Mouse (Mus musculus) CH12.LX (cell line): ENCODE results near the gene Slc29a3. TPM values are rescaled to one million over a fixed set of nuclear protein-coding genes. Genes with fewer than 3 reads are reported as not detected.
A peak's percentile ranks its signal among the peaks of the same experiment; 100 is the strongest.

Experiments used
- DNase-seq: peaks from one replicate; pipeline ENCODE4 v3.0.0-alpha.2; 2013; ENCODE audit errors: extremely low read depth
- H3K27ac ChIP-seq: 2 replicates; pipeline ENCODE4 v1.5.1; 2012; ENCODE audit warnings: low read depth, mild to moderate bottlenecking, control low read depth, moderate library complexity; ENCODE audit not compliant: insufficient read depth
- H3K27me3 ChIP-seq: replicated peaks from 2 replicates; pipeline ENCODE3; 2012; ENCODE audit warnings: inconsistent platforms
- H3K36me3 ChIP-seq, 2 experiments: replicated peaks in 1 of 2; 2 replicates each; pipeline versions ENCODE3 to v1.6.1; 2012; ENCODE audit warnings: inconsistent platforms in 1 of 2, low read length in 1 of 2, mild to moderate bottlenecking in 1 of 2, mixed read lengths in 1 of 2, moderate library complexity in 1 of 2; ENCODE audit not compliant: control insufficient read depth in 1 of 2, insufficient read depth in 1 of 2
- H3K4me1 ChIP-seq, 2 experiments: 2 replicates each; pipeline ENCODE4 v1.6.1; 2012; ENCODE audit warnings: inconsistent platforms in 1 of 2, moderate library complexity in 1 of 2; ENCODE audit not compliant: insufficient read depth in 2 of 2, control insufficient read depth in 1 of 2
- H3K4me2 ChIP-seq: 2 replicates; pipeline ENCODE4 v1.6.1; 2012; ENCODE audit warnings: low read depth, mild to moderate bottlenecking, control low read depth; ENCODE audit not compliant: poor library complexity, insufficient read depth, severe bottlenecking
- H3K4me3 ChIP-seq, 3 experiments: fragments of 150-350 bp in 1 of 3; sonication (generic) in 1 of 3; replicated peaks in 1 of 3; 2 replicates each; pipeline versions ENCODE3 to v1.5.1; 2011 to 2012; ENCODE audit warnings: low read depth in 2 of 3, low read length in 2 of 3, mild to moderate bottlenecking in 2 of 3, moderate library complexity in 2 of 3, control low read depth in 1 of 3, improper control_type of control experiment in 1 of 3, inconsistent platforms in 1 of 3, mixed read lengths in 1 of 3; ENCODE audit not compliant: poor library complexity in 1 of 3
- H3K79me2 ChIP-seq: replicated peaks from 2 replicates; pipeline ENCODE4 v1.6.1; 2012; ENCODE audit warnings: mild to moderate bottlenecking, moderate library complexity; ENCODE audit not compliant: control insufficient read depth, poor library complexity, insufficient read depth, severe bottlenecking; ENCODE audit errors: extremely low read depth
- H3K9ac ChIP-seq: 2 replicates; pipeline ENCODE4 v1.6.1; 2012; ENCODE audit warnings: low read depth, mild to moderate bottlenecking, control low read depth, moderate library complexity; ENCODE audit not compliant: insufficient read depth
- H3K9me3 ChIP-seq: replicated peaks from 2 replicates; pipeline ENCODE3; 2012; ENCODE audit warnings: low read length, inconsistent platforms, mixed read lengths
- CHD1 ChIP-seq: IDR thresholded peaks from 2 replicates; pipeline ENCODE4 v1.6.1; 2012; ENCODE audit warnings: low read depth, low read length, improper control_type of control experiment, inconsistent platforms
- E2F4 ChIP-seq: IDR thresholded peaks from 2 replicates; pipeline ENCODE4 v1.6.1; 2011; ENCODE audit warnings: low read depth, low read length, improper control_type of control experiment; ENCODE audit not compliant: insufficient replicate concordance
- ELF1 ChIP-seq: IDR thresholded peaks from 2 replicates; pipeline ENCODE4 v1.6.1; 2014; ENCODE audit warnings: low read depth, mild to moderate bottlenecking, inconsistent platforms, low read length, improper control_type of control experiment
- EP300 ChIP-seq: IDR thresholded peaks from 2 replicates; pipeline ENCODE4 v1.6.1; 2011; ENCODE audit warnings: low read length, improper control_type of control experiment
- ETS1 ChIP-seq: conservative IDR thresholded peaks from 2 replicates; pipeline ENCODE4 v1.6.1; 2012; ENCODE audit warnings: low read depth, mild to moderate bottlenecking, inconsistent platforms, low read length, improper control_type of control experiment, moderate library complexity
- IRF4 ChIP-seq: IDR thresholded peaks from 2 replicates; pipeline ENCODE4 v1.6.1; 2014; ENCODE audit warnings: low read depth, mild to moderate bottlenecking, inconsistent platforms, low read length, improper control_type of control experiment
- KAT2A ChIP-seq: IDR thresholded peaks from 2 replicates; pipeline ENCODE4 v1.6.1; 2012; ENCODE audit warnings: low read length, improper control_type of control experiment, inconsistent platforms; ENCODE audit not compliant: insufficient replicate concordance
- MAFK ChIP-seq: IDR thresholded peaks from 2 replicates; pipeline ENCODE4 v1.6.1; 2011; ENCODE audit warnings: low read length, improper control_type of control experiment; ENCODE audit not compliant: insufficient replicate concordance
- MAZ ChIP-seq: IDR thresholded peaks from 2 replicates; pipeline ENCODE4 v1.6.1; 2012; ENCODE audit warnings: low read depth, mild to moderate bottlenecking, inconsistent platforms, low read length, improper control_type of control experiment, moderate library complexity
- MEF2A ChIP-seq: IDR thresholded peaks from 2 replicates; pipeline ENCODE4 v1.6.1; 2014; ENCODE audit warnings: low read depth, mild to moderate bottlenecking, inconsistent platforms, low read length, improper control_type of control experiment, borderline replicate concordance
- MYC ChIP-seq: IDR thresholded peaks from 2 replicates; pipeline ENCODE4 v1.6.1; 2011; ENCODE audit warnings: low read depth, mild to moderate bottlenecking, improper control_type of control experiment, low read length
- NRF1 ChIP-seq: IDR thresholded peaks from 2 replicates; pipeline ENCODE4 v1.6.1; 2014; ENCODE audit warnings: low read depth, mild to moderate bottlenecking, inconsistent platforms, low read length, improper control_type of control experiment, moderate library complexity
- PAX5 ChIP-seq: IDR thresholded peaks from 2 replicates; pipeline ENCODE4 v1.6.1; 2012; ENCODE audit warnings: low read length, inconsistent platforms, mixed read lengths
- POLR2A ChIP-seq: IDR thresholded peaks from 2 replicates; pipeline ENCODE4 v1.6.1; 2011; ENCODE audit warnings: low read depth, mild to moderate bottlenecking, improper control_type of control experiment, low read length
- POLR2AphosphoS2 ChIP-seq: IDR thresholded peaks from 2 replicates; pipeline ENCODE4 v1.6.1; 2011; ENCODE audit warnings: low read depth, low read length, improper control_type of control experiment
- SIN3A ChIP-seq: IDR thresholded peaks from 2 replicates; pipeline ENCODE4 v1.6.1; 2012; ENCODE audit warnings: low read length, improper control_type of control experiment, inconsistent platforms
- SMC3 ChIP-seq: IDR thresholded peaks from 2 replicates; pipeline ENCODE4 v1.6.1; 2011; ENCODE audit warnings: low read depth, low read length, improper control_type of control experiment
- TCF12 ChIP-seq: IDR thresholded peaks from 2 replicates; pipeline ENCODE4 v1.6.1; 2014; ENCODE audit warnings: low read depth, mild to moderate bottlenecking, inconsistent platforms, low read length, improper control_type of control experiment
- UBTF ChIP-seq: IDR thresholded peaks from 2 replicates; pipeline ENCODE4 v1.6.1; 2012; ENCODE audit warnings: low read depth, mild to moderate bottlenecking, inconsistent platforms, low read length, improper control_type of control experiment, moderate library complexity
- USF2 ChIP-seq: conservative IDR thresholded peaks from 2 replicates; pipeline ENCODE4 v1.6.1; 2011; ENCODE audit warnings: low read depth, low read length, improper control_type of control experiment
- ZC3H11A ChIP-seq: IDR thresholded peaks from 2 replicates; pipeline ENCODE4 v1.6.1; 2012; ENCODE audit warnings: low read depth, mild to moderate bottlenecking, inconsistent platforms, low read length, improper control_type of control experiment
- ZMIZ1 ChIP-seq: IDR thresholded peaks from 2 replicates; pipeline ENCODE4 v1.6.1; 2012; ENCODE audit warnings: low read depth, mild to moderate bottlenecking, inconsistent platforms, low read length, improper control_type of control experiment
- ZNF384 ChIP-seq: IDR thresholded peaks from 2 replicates; pipeline ENCODE4 v1.6.1; 2012; ENCODE audit warnings: low read depth, low read length, improper control_type of control experiment, inconsistent platforms
- dilution Hi-C: fragments of 300-500 bp; cut with MboI; formaldehyde crosslinking; loops from 2 replicates; pipeline ENCODE4 v1.14.3; 2020; ENCODE audit warnings: low sequenced_read_pairs; ENCODE audit not compliant: extremely low pct_unique_long_range_greater_than_20kb, extremely low pct_ligation_motif_present
- in situ Hi-C: fragments of 300-500 bp; cut with MboI; formaldehyde crosslinking; loops from 3 replicates; pipeline ENCODE4 v1.14.3; 2019; ENCODE audit warnings: low sequenced_read_pairs, low pct_ligation_motif_present, low pct_unique_long_range_greater_than_20kb, mixed read lengths
- polyA plus RNA-seq: library from polyadenylated mRNA; unstranded; fragments of >175 nt; gene quantifications from 2 replicates; pipeline ENCODE4 v1.2.1, GENCODE M21; 2012; ENCODE audit warnings: low read depth; ENCODE audit not compliant: insufficient read length
- total RNA-seq, 2 experiments: library from RNA; depleted of rRNA; stranded (reverse); fragments of 300-350 nt in 1 of 2; fragments of >200 nt in 1 of 2; gene quantifications; 2 replicates each; pipeline ENCODE4 v1.2.3; 2012 to 2014

The Slc29a3 gene
- total and polyA plus RNA-seq, 3 experiments = 4.1 to 19.1 (median 5.9) TPM

DNA sequence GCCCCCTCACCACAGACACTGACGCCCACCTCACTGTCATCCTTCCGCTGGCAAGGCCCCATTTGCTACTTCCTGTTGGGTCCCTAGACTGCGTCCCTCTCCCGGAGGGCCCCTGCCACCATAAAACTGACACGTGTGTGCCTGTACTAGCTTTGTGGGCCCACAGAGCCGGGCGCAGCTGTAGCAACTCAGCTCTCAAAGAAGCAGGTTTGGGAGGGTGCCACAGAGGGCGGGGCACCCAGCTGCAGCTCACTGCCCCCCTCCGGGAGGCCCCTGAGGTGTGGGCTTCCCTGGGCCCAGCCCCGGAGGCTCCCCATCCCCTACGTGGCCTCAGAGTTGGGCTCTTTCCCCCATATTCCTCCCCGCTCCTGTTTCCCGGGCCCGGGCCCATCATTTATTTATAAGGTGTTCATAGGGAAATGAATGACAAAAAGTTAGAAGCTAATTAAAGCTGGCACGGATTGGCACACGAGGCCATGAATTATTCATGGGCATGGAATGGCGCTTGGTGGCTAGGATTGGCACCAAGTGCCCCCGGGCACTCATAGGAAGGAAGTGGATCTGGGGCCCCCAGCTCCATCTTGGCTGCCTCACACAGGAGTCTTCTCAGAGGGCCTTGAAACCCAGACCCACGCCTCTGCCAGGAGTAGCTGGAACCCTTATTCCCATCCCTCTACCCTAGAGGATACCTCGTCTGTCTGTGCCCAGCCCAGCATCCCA is 60.8 kb downstream of the Slc29a3 start:
- no peak for DNase-seq
- Histone ChIP-seq H3K9me3 (peaks cover 2% of the 10 kb centered on the region), H3K4me3 (no peak overlapping the region), H3K27ac (no peak overlapping the region), H3K4me1 (peaks cover 19 to 45% of the 10 kb centered on the region in 2 experiments), H3K9ac (no peak overlapping the region), H3K4me2 (no peak overlapping the region)
- dilution Hi-C loops = no loop called here
- TF ChIP-seq SIN3A (no peak), SMC3 (no peak), MAFK (no peak), CHD1 (no peak), MAZ (no peak), MEF2A (no peak), USF2 (no peak), E2F4 (no peak)
- TF ChIP-seq, all 38 proteins: peak for 0
- Histone ChIP-seq H3K27me3 (peaks cover 37% of the 10 kb centered on the region), H3K79me2 (no peaks in the 10 kb centered on the region), H3K36me3 (no peaks in the 10 kb centered on the region)
- in situ Hi-C loops = loop anchor here (5.0 to 10.0 kb wide), 2 partner anchors 35 to 387 kb away; no protein-coding TSS in a partner anchor

DNA sequence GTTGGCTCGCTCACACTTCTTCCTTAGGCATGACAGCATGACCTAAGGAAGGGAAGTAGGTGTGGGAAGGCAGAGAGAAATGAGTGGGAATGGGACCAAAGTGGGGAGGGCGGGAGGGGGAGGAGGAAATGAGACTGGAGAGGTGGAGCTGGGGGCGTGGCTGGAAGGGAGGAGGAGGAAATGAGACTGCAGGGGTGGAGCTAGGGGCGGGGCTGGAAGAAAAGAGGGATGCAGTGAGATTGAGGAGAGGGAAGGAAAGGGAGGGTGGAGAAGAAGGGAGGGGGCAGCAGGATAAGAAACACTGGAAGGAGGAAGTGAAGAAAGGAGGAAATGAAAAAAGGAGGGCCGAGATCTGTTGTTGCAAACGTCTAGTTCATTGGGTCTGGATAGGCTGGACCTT is 61.6 kb downstream of the Slc29a3 start:
- peak overlapping the region in 1 of 3 experiments; percentile 23 for H3K4me3 ChIP-seq
- H3K4me2 ChIP-seq = peak overlapping the region; percentile 30; the same call in 1 of the 2 replicates
- H3K27me3 ChIP-seq = peaks cover 46% of the 10 kb centered on the region
- peaks cover 10% of the 10 kb centered on the region for H3K9me3 ChIP-seq
- H3K4me1 ChIP-seq = peaks cover 15 to 37% of the 10 kb centered on the region in 2 experiments
- dilution Hi-C loops = no loop called here
- no peak for TF ChIP-seq SMC3
- TF ChIP-seq KAT2A = no peak
- TF ChIP-seq ETS1 = no peak
- TF ChIP-seq TCF12 = no peak
- no peak for TF ChIP-seq ZMIZ1
- no peak for TF ChIP-seq ZNF384
- no peak for TF ChIP-seq IRF4
- TF ChIP-seq PAX5 = no peak
- TF ChIP-seq ELF1 = no peak
- TF ChIP-seq EP300 = no peak
- TF ChIP-seq UBTF = no peak
- no peak for TF ChIP-seq POLR2A
- TF ChIP-seq ZC3H11A = no peak
- TF ChIP-seq POLR2AphosphoS2 = no peak
- TF ChIP-seq MAZ = no peak
- TF ChIP-seq MEF2A = no peak
- TF ChIP-seq MYC = no peak
- TF ChIP-seq NRF1 = no peak
- no peaks in the 10 kb centered on the region for H3K79me2 ChIP-seq
- in situ Hi-C loops = loop anchor here (5.0 to 10.0 kb wide), 2 partner anchors 34 to 386 kb away; no protein-coding TSS in a partner anchor
- DNase-seq = no peak
- H3K27ac ChIP-seq = no peak overlapping the region
- H3K36me3 ChIP-seq = no peaks in the 10 kb centered on the region
- H3K9ac ChIP-seq = no peak overlapping the region
